Mouse (Mus musculus) erythroblast, embryonic 14.5 days (primary cell): ENCODE results near the gene Xdh.

Experiments
- GATA1 ChIP-seq: IDR thresholded peaks from 2 replicates; pipeline ENCODE4 v1.6.1; 2012; ENCODE audit warnings: low read length, inconsistent platforms, mixed read lengths
- TAL1 ChIP-seq: IDR thresholded peaks from 3 replicates; pipeline ENCODE4 v1.6.1; 2012; ENCODE audit warnings: low read length, inconsistent platforms, mixed read lengths

GRCm38 (mm10) chr17:73982871-73983270 lies 32.9 kb upstream of the Xdh start:
- no peak for TF ChIP-seq GATA1
- no peak for TF ChIP-seq TAL1
